Mouse (Mus musculus) embryonic facial prominence, embryonic 15.5 days (tissue): Measurements from ENCODE around the gene Pabpc4. TPM values are rescaled to one million over a fixed set of nuclear protein-coding genes. Genes with fewer than 3 reads are reported as not detected.
"Not testable (repeated sequence)": the region's sequence is repeated elsewhere in the genome, so short reads cannot be mapped to it uniquely, and the experiment has no call there.

Experiments
- ATAC-seq: fragments of 200-750 bp; cut with Nextera tagmentation; 2 replicates; pipeline ENCODE4 v1.8.0; 2017; ENCODE audit warnings: low read depth, moderate TSS enrichment; ENCODE audit not compliant: insufficient number of reproducible peaks, low FRiP score, low TSS enrichment
- H3K27ac ChIP-seq: fragments of 300-500 bp; sonication (generic); replicated peaks from 2 replicates; pipeline ENCODE4 v1.5.1; 2015; ENCODE audit warnings: mild to moderate bottlenecking, inconsistent platforms
- H3K27me3 ChIP-seq: fragments of 300-500 bp; sonication (generic); 2 replicates; pipeline ENCODE4 v1.6.1; 2015; ENCODE audit warnings: inconsistent platforms
- H3K36me3 ChIP-seq: fragments of 300-500 bp; sonication (generic); 2 replicates; pipeline ENCODE4 v1.6.1; 2015; ENCODE audit warnings: mild to moderate bottlenecking, inconsistent platforms
- H3K4me1 ChIP-seq: fragments of 300-500 bp; sonication (generic); 2 replicates; pipeline ENCODE4 v1.6.1; 2015; ENCODE audit warnings: inconsistent platforms
- H3K4me2 ChIP-seq: fragments of 300-500 bp; sonication (generic); replicated peaks from 2 replicates; pipeline ENCODE4 v1.6.1; 2015; ENCODE audit warnings: mild to moderate bottlenecking, inconsistent platforms
- H3K4me3 ChIP-seq: fragments of 300-500 bp; sonication (generic); replicated peaks from 2 replicates; pipeline ENCODE4 v1.5.1; 2015; ENCODE audit warnings: mild to moderate bottlenecking, inconsistent platforms
- H3K9ac ChIP-seq: fragments of 300-500 bp; sonication (generic); 2 replicates; pipeline ENCODE4 v1.6.1; 2015; ENCODE audit warnings: inconsistent platforms
- H3K9me3 ChIP-seq: fragments of 300-500 bp; sonication (generic); replicated peaks from 2 replicates; pipeline ENCODE4 v1.6.1; 2016; ENCODE audit warnings: inconsistent platforms
- WGBS: fragments of 180-500 bp; shearing (Covaris S2); methylation state at CpG from one replicate; pipeline ENCODE4 v1.1.7; 2015; 5-methylcytosine and 5-hydroxymethylcytosine counted together
- polyA plus RNA-seq: library from polyadenylated mRNA; unstranded; fragments of >200 nt; fragmentation: Nextera tagmentation; extraction: Ambion mirVana; gene quantifications from 2 replicates; pipeline ENCODE4 v1.2.1, GENCODE M21; 2015

Gene Pabpc4
- polyA plus RNA-seq, 1 experiment from 2014 or later = 37.5 TPM

DNA sequence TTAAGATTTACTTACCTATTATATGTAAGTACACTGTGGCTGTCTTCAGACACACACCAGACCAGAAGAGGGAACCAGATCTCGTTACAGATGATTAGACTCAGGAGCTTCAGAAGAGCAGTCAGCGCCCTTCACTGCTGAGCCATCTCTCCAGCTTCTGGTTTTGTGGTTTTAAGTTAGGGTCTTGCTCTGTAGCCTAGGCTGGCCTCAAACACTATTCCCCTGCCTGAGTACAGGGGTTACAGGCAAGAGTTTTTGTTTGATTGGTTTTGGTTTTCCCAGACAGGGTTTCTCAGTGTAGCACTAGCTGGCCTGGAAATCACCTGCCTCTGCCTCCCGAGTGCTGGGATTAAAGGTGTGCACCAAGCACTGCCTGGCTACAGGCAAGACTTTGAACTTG lies 30.2 kb downstream of the Pabpc4 start:
- Histone ChIP-seq H3K27ac (no peak overlapping the region), H3K9me3 (no peaks in the 10 kb centered on the region), H3K36me3 (peaks cover 92% of the 10 kb centered on the region), H3K9ac (no peak overlapping the region), H3K4me3 (no peak overlapping the region), H3K4me2 (no peak overlapping the region), H3K27me3 (no peaks in the 10 kb centered on the region), H3K4me1 (no peaks in the 10 kb centered on the region)
- ATAC-seq = no peak
- 74% methylated on average over 3 of the region's 3 CpGs for WGBS

DNA sequence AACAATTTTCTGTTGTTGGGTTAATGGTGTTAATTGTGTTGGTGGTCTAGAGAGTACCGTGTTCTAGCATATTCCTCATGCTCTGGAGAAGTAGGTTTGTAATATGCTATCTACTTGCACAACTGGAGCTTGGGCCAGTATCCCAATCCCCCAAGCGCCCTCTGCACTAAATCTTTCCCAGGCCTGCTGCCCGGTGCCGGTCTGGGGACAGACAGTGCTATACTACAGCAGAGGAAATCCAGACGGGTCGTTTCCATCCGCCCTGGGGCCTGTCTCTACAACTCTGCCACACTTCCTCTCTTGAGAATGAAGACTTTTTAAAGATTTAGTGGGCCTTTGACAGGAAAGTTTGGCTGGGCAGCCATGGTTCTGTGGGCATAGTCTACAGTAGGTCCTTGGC lies 30.8 kb downstream of the Pabpc4 start:
- no peak overlapping the region for H3K4me3 ChIP-seq
- H3K27me3 ChIP-seq = no peaks in the 10 kb centered on the region
- no peak overlapping the region for H3K9ac ChIP-seq
- H3K27ac ChIP-seq = no peak overlapping the region
- no peaks in the 10 kb centered on the region for H3K9me3 ChIP-seq
- H3K4me1 ChIP-seq = no peaks in the 10 kb centered on the region
- ATAC-seq = no peak
- no peak overlapping the region for H3K4me2 ChIP-seq
- H3K36me3 ChIP-seq = peaks cover 93% of the 10 kb centered on the region
- WGBS = 58% methylated on average over 7 of the region's 7 CpGs

DNA sequence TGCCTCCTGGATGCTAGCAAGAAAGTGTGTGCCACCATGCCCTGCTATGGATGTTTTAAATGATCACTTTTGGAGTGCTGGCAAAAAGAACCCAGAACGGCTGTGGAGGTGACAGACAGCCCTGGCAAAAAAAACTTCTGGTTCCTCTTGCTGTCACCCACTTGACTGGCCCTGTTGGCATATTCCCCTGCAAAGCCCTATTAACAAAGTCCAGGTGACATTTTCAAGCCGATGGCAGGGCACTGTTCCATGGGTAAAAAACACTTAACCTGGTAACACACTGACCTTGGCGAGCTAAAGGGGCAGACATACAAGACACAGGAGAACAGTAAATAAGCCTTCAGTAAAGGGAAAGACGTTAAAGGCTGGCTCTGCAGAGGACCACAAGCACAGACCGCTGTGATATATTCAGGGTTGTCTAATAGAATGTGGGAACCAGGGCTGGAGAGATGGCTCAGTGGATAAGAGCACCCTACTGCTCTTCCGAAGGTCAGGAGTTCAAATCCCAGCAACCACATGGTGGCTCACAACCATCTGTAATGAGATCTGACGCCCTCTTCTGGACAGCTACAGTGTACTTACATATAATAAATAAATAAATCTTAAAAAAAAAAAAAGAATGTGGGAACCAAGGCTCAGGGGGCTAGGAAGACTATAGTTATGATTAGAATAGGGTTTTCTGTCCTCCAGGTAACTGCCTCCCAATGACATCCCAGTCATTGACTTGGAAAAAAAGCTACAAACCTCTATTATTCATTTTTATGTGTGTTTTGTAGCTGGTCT lies 31.7 kb downstream of the Pabpc4 start:
- ATAC-seq = no peak
- Histone ChIP-seq H3K4me3 (no peak overlapping the region), H3K36me3 (peaks cover 91% of the 10 kb centered on the region), H3K4me2 (no peak overlapping the region), H3K9ac (no peak overlapping the region), H3K27ac (no peak overlapping the region), H3K27me3 (no peaks in the 10 kb centered on the region), H3K9me3 (no peaks in the 10 kb centered on the region), H3K4me1 (no peaks in the 10 kb centered on the region)
- 78% methylated on average over 7 of the region's 7 CpGs for WGBS

DNA sequence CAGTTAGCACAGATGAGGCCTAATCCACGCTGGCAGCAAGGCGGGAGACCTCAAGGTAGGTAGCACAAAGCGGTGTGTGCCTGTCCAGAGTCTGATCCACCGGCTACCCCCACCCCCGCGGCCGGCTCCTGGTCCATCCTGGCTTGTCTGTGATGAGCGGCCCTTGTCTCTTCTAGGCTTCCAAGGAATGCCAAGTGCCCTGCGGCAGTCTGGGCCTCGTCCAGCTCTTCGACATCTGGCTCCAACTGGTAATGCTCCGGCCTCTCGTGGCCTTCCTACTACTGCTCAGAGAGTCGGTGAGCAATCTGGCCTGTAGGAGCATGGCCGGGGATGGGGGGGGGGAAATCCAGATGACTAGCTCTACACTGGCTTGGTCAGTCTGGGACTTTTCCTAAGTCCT lies 32.9 kb downstream of the Pabpc4 start:
- H3K9me3 ChIP-seq, H3K27me3 ChIP-seq, H3K9ac ChIP-seq, ATAC-seq, H3K27ac ChIP-seq, H3K4me1 ChIP-seq, H3K4me3 ChIP-seq, H3K4me2 ChIP-seq: not testable (repeated sequence)
- 77% methylated on average over 15 of the region's 15 CpGs for WGBS
- peaks cover 91% of the 10 kb centered on the region for H3K36me3 ChIP-seq

DNA sequence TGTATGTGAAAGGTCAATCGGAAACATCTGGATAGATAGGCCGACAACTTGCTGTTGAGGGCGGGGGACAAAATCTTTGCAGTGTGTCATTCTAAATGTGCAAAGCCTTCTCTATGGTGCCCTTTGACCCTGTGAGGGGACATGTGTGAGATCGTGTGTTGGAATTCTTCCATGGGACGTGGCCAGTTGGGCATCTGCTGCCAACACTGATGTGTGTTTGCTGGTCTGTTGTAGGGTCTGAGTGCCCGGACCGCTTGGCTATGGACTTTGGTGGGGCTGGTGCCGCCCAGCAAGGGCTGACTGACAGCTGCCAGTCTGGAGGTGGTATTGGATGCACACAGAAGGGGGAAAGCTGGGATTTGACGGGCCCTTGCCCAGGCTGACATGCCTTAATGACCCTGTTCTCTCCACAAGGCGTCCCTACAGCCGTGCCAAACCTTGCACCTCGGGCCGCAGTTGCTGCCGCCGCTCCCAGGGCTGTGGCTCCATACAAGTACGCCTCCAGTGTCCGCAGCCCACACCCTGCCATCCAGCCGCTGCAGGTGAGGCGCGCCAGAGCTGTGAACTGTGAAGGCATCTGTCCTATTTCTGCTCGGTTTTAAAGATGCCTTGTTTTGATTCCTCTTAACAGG lies 33.5 kb downstream of the Pabpc4 start:
- Histone ChIP-seq H3K4me3 (no peak overlapping the region), H3K9me3 (no peaks in the 10 kb centered on the region), H3K27me3 (no peaks in the 10 kb centered on the region), H3K4me2 (no peak overlapping the region), H3K36me3 (peaks cover 96% of the 10 kb centered on the region), H3K4me1 (no peaks in the 10 kb centered on the region), H3K9ac (no peak overlapping the region), H3K27ac (no peak overlapping the region)
- WGBS = 87% methylated on average over 21 of the region's 21 CpGs
- no peak for ATAC-seq

DNA sequence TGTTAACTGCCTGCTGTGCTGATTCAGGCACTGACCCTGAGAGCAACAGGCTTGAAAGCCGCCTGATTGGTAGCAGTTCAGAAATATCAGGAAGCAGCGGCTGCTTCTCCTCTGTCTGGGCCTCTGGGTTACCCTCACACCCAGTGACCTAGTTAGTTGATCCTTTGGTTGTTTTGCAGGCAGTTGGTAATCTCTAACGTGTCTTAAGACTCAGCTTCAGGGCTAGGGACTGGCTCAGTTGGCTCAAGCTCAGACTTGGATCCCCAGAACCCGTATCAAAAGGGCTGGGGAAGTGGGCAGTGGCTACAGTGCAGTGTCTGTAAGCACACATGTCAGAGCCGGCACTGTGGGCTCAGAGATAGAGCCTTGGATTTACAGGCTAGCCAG lies 34.0 kb downstream of the Pabpc4 start:
- Histone ChIP-seq H3K27me3 (no peaks in the 10 kb centered on the region), H3K4me2 (no peak overlapping the region), H3K9ac (no peak overlapping the region), H3K27ac (no peak overlapping the region), H3K4me3 (no peak overlapping the region), H3K4me1 (no peaks in the 10 kb centered on the region), H3K9me3 (no peaks in the 10 kb centered on the region), H3K36me3 (peaks cover 94% of the 10 kb centered on the region)
- 76% methylated on average over 5 of the region's 5 CpGs for WGBS
- no peak for ATAC-seq

DNA sequence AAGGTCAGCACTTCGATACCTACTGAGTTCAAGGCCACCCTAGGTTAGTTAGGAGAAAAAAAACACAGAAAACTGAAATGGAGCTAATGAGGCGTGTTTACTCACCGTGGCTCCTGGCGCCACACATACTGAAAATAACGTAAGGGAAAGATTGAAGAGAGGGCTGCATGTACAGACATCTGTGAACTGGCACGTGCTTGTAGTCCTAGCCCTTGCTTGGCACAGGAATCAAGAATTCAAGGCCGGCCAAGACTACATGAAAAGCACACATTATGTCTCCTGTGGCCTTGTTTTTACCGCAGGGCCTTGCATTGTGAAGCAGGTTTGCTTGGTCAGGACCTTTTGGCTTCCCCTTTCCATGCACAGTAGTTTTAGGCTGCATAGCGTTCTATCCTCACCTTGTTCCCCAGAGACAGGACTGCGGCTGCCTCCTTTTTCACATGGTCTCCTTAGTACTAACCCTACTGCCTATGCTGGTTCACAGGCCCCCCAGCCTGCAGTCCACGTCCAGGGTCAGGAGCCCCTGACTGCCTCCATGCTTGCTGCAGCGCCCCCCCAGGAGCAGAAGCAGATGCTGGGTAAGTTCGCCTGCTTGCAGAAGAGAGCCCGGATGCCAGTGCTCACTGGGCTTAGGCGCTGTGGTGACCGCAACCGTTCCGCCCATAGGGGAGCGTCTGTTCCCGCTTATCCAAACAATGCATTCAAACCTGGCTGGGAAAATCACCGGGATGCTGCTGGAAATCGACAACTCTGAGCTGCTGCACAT lies 35.2 kb downstream of the Pabpc4 start:
- Histone ChIP-seq H3K27ac (no peak overlapping the region), H3K27me3 (no peaks in the 10 kb centered on the region), H3K4me1 (no peaks in the 10 kb centered on the region), H3K4me3 (no peak overlapping the region), H3K9ac (no peak overlapping the region), H3K36me3 (peaks cover 92% of the 10 kb centered on the region), H3K9me3 (no peaks in the 10 kb centered on the region), H3K4me2 (no peak overlapping the region)
- 88% methylated on average over 22 of the region's 22 CpGs for WGBS
- no peak for ATAC-seq

DNA sequence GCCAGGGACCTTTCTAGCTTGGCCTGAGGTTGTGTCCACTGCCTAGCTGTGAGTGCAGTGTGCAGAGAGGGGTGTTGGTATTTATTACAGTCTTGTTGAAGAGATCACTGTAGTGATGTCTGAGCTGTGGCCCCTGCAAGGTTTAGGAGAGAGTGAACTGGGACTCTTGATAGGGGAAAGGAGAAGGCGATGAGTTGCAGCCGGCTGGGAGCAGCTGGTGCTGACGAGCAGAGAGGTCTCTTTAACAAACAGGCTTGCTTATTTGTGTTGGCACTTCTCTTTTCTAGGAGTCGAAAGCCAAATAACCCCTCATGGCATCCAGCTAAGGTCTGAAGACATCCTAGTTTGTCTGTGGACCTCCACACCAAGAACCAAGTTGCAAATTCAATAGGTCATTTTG lies 36.1 kb downstream of the Pabpc4 start:
- Histone ChIP-seq H3K9me3 (no peaks in the 10 kb centered on the region), H3K27me3 (no peaks in the 10 kb centered on the region), H3K4me3 (no peak overlapping the region), H3K36me3 (peaks cover 92% of the 10 kb centered on the region), H3K9ac (no peak overlapping the region), H3K4me2 (no peak overlapping the region), H3K27ac (no peak overlapping the region), H3K4me1 (no peaks in the 10 kb centered on the region)
- no peak for ATAC-seq
- WGBS = 86% methylated on average over 4 of the region's 4 CpGs

DNA sequence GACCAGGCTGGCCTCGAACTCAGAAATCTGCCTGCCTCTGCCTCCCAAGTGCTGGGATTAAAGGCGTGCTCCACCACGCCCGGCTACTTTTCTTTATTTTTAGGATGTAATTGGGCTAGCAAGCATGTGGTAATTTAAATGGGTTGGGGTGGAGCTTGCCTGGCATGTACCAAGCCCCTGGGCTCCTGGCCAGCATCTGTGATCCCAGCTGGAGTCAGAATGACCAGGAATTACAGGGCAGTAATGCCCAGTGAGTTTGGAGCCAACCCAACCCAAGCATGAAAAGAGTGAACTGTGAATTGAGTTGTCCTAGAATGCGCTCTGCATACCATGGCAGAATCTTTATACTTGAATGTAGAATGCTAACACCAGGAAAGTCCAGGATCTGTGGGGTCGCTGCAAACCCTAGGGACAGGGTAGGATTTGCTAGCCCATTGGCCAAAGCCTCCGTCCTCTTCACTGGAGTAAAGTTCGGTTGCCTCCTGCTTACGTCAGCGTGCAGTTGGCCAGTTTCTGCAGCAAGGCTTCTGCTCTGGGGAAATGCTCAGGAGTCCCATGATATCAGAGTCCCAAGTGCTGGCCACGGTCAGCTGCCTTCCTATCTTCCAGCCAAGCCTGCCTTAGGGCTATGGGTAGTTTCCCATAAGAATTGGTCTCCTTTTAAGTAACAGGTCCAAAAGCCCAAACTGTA lies 37.0 kb downstream of the Pabpc4 start:
- no peak overlapping the region for H3K27ac ChIP-seq
- H3K9ac ChIP-seq = no peak overlapping the region
- no peaks in the 10 kb centered on the region for H3K4me1 ChIP-seq
- peaks cover 90% of the 10 kb centered on the region for H3K36me3 ChIP-seq
- no peak overlapping the region for H3K4me2 ChIP-seq
- no peak overlapping the region for H3K4me3 ChIP-seq
- H3K9me3 ChIP-seq = no peaks in the 10 kb centered on the region
- no peaks in the 10 kb centered on the region for H3K27me3 ChIP-seq
- no peak for ATAC-seq
- WGBS = 92% methylated on average over 11 of the region's 11 CpGs

DNA sequence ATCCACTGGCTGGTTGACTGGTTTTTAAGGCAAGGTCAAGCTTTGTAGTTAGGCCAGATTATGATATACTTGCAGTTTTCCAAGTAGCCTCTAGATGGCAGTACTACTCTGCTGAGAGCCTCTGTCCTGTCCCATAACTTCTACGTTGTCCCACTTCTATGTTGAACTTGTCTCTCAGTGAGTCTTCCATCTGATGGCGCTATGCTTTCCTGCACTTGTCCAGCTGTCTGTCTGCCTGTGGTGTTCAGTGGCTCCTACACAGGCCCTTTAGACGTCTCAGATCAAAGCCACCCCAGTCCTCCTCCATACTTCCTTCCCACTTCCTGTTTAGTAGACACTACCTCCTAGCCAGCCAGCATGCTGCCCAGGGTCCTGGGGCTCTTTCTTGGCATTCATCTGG lies 43.6 kb downstream of the Pabpc4 start:
- Histone ChIP-seq H3K4me1 (no peaks in the 10 kb centered on the region), H3K9ac (no peak overlapping the region), H3K27me3 (no peaks in the 10 kb centered on the region), H3K4me3 (no peak overlapping the region), H3K4me2 (no peak overlapping the region), H3K36me3 (peaks cover 32% of the 10 kb centered on the region), H3K9me3 (no peaks in the 10 kb centered on the region), H3K27ac (no peak overlapping the region)
- peak; percentile 31; the same call in 1 of the 2 replicates for ATAC-seq
- WGBS = 20% methylated on average over 3 of the region's 3 CpGs

DNA sequence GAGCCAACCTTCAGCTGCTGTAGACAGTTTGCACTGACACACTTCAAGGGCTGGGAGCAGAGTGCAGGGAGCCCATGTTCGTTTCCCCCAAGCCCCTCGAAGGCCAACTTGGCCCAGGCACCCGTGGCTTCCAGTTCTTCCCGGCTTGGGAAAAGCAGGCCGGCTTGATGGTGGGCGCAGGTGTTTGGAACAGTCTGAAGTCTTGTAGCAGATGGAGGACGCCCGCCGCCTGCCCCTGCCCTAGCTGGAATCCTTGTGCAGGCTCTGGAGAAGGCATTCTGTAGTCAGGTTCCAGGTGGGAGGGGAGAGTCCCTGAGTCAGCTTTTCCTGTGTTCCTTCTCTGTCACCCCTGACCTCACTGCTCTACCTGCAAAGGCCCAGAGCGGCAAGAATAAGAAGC lies 44.8 kb downstream of the Pabpc4 start:
- 83% methylated on average over 10 of the region's 10 CpGs for WGBS
- H3K27ac ChIP-seq = no peak overlapping the region

More for the DNA sequence above, 44.8 kb downstream of the Pabpc4 start:
- Histone ChIP-seq H3K9me3 (no peaks in the 10 kb centered on the region), H3K36me3 (peaks cover 23% of the 10 kb centered on the region), H3K4me3 (no peak overlapping the region), H3K4me2 (no peak overlapping the region), H3K27me3 (no peaks in the 10 kb centered on the region), H3K9ac (no peak overlapping the region), H3K4me1 (no peaks in the 10 kb centered on the region)
- no peak for ATAC-seq
